Mouse (Mus musculus): ENCODE data around the gene Prkcd.

Prkcd gene

DNA sequence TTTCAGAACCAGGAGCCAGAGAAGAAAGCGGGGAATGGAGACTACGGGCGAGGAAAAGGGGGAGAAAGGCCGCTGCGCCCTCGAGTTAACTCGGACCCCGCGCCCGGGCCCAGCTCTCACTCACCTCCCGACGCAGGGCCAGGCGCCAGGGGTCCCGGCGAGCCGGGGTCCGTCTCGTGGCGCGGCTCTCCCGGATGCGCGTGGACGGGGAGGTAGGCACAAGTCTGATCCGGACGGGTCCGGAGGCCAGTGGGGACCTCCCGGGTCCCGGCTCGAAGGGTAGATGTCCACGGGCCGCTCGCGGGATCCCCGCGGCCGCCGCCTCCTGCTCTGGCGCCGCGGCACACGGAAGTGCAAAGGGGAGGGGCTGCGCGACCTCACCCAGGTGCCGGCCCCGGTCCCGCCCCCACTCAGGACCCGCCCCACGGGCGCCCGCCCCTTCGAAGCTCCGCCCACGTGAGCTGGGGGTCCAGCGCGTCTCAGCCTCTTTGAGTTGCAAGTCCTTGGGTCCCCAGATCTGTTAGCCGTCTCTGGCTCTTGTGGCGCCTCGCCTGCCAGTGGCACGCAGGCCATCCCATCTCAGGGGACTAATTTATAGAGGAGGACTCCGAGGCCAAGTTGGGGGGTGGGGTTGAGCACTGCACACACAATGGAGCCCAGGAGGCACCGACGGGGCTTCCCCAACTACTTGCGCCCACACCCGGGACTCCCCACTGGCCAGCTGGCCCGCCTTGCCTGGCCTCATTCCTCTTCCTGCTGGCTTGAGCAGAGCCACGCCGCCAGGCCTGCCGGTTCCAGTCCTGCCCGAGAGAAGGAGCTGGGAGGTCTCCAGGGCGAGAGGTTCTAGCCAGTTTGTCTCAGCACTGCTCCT is at the start of gene Prkcd:
Gene Prkcd (minus strand): TSS at position 355 of the 871 bp plus-strand sequence.
- peak; percentile 82 for DNase-seq (ENCODE audit: low read depth, low spot score)

DNA sequence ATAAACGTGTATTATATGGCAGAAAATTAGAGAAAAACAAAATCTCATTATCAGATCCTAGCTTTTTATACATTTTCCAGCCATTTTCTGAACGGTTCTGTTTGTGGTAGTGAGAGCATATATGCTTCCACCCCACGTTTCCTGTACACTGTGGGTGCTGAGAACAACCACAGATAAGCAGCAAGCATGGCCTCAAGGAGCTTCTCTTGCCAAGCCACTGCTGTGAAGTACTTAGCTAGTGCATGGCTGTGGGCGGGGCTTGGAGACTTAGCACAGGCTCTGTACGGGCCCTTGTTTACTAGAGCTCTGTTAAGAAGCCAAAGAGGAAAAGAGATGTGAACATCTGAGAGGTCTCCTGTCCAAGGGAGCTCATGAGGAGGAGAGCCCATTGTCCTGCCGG is 48.9 kb upstream of the Prkcd start:
- no peak for DNase-seq (ENCODE audit: low read depth, low spot score)

DNA sequence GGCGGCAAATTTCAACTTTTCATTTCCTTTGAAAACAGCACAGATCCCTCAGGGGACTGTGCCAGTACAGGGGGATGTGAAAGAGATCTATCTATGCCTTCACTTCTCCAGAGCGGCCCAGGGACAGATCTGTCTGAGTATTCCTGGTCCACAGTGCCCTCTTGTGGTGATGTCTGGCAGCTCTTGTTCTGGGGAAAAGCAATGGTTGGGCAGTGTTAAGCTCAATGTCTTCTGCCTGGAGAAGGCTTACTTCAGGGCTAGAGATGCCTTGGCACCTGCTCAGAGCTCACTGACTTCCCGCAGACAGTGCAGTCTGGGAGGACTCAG is 45.9 kb upstream of the Prkcd start:
- peak; percentile 87 for DNase-seq (ENCODE audit: low read depth, low spot score)

DNA sequence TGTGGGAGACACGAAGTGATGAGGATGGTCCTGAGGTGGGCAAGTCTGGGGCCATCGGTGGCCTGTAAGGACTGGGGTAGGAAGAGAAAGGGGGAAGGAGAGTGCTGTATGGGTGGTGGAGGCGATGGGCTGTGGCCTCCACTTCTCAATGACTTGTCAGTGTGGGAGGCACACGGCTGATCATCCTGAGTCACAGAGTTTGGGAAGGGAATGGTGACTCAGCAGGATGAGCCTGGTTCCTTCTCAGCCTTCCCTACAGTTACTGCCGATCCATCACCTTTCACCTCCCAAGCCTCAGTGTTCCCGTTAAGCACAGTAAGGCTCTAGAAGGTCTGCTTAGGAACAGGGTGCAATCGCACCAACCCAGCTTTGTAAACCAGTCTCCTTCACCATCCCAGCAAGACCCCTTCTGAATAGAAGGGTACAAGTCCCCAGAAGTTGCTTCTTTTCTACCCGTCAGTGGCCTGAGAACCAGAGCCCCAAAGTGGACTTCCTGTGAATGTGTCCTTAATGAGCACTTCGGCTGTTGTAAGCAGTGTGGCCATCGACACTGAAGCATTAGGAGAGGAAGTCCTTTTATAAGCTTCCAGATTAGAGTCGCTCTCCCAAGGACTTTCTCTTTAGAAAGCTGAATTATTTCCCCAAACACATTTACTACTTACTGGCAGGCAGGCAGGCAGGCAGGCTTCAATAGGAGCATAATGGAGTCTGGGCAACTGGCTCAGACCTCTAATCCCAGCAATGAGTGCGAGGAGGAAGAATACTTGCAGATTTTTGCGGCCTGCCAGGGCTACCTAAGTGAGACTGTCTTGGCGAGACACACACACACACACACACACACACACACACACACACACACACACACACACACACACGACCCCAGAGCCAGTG is 45.3 kb upstream of the Prkcd start:
- no peak for DNase-seq (ENCODE audit: low read depth, low spot score)

DNA sequence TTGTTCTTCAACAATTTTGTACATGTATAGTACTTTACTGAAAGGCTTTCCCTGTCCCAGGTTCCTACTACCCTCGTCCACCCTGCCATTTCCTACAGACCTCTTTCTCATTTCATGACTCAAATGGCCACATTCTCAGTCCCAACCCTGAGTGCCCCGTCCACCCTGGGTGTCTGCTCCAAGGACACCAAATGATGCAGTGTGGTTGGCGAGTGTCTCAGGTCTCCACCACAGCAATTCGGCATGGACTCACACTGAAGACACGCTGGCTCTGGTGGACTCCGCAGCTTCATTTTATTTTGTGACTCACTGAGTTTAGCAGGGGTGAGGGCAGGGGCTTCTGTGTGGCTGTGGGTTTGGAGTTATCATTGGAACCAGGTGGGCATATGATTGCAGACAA is 44.2 kb upstream of the Prkcd start:
- DNase-seq (ENCODE audit: low read depth, low spot score), result no peak

DNA sequence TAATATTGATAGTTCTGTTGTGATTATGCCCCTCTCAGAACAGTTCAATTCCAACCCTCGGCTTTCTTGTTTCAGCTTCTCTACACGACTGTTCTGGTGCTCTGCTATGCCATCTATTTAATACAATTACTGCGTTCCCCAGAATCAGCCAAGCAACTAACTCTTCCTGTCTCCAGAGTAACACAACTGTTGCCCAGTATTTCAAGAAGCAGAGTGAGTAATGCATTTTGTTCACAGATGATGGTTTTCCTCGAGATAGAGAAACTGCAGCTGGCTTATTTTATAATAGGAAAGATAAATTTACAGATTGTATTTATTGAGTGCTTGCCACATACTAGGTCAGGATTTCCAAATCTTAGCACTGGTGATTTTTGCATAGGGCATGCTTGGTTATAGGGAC is 40.6 kb upstream of the Prkcd start:
- DNase-seq (ENCODE audit: low read depth, low spot score), result no peak

DNA sequence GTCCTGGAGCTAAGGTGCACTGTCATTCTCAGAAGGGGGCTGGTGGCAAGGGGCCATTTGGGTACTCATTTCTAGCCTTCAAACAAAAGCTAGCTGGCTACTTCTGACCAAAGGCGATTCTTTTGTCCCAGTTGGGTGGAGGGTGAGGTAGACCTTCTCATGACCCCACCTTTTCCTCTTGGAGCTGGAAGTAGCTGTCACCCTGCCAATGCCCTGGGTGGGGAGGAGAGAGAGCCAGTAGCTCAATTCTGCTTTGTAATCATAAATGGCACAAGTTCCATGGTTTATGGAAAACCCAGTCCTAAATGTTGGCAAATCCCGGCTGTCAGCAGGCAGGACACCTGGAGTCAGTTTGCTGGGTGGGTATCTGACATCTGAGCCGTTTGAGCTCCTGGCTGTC is 40.1 kb upstream of the Prkcd start:
- no peak for DNase-seq (ENCODE audit: low read depth, low spot score)

DNA sequence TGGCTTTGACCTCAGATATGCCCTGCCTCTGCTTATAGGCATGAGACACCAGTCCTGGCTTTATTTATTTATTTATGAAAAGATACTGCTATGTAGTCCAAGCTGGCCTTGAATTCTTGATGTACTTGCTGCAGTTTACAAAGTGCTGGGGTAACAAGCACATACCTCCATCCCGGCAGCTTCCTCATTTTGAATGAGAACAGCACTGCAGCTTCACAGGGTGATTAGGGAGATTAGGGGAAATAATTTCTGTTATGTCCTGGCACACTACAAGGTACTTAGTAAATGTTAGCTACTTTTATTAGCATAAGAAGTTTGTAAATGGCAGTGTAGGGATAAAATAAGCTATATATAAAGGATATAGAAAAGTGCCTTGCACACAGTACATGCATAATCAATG is 29.5 kb upstream of the Prkcd start:
- DNase-seq (ENCODE audit: low read depth, low spot score), result no peak

DNA sequence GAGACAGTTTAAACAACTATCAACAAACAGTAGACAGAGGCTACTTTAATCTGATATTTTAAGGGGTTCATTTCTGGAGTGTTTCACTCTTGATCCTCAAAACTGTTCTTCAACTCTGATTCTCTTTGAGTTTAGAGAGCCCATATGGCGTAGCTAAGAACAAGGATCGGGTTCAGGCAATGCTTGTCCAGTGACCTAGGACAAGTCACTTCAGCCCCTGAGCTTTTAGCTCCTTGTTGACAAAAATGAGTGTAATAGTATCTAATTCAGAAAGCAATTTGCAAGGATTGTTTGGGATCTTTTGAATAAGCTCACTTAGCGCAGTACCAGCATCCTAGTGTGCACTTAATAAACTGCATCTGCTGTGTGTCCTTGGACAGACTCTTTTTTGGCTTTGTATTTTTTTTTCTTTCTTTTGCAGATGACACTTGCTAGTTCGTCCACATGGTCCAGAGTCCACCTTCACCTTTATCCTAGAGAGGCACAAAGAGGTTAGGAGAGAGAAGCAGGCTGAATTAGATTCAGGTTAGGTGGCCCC is 28.8 kb upstream of the Prkcd start:
- no peak for DNase-seq (ENCODE audit: low read depth, low spot score)

DNA sequence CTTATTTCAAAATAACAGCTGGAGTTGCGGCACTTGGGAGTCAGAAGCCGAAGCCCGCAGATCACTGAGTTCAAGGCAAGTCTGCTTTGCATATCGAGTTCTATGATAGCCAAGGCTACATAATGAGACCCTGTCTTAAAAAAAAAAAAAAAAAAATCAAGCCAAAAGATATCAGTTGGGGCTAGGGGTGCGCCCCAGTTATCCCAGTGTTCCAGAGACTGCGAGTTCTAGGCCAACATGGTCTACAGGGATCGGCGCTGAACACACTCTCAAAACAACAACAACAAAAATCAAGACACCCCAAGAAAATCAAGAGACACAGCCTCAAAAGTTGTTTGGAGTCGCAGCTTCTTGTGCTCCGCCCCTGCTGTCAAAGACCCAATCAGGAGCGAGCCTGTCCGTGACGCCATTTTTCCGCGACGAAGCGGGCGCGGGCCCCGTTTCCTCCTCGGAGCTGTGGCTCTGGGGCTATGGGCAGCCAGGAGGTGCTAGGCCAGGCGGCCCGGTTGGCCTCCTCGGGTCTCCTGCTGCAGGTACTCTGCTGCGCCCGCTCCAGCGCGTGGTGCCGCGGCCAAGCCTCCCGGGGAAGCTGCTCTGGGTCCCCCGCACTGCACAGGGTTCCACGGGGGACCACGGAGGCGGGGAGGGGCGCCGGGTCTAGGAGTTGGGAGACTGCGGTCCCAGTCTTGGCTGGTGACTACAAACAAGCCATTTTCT is 28.1 kb upstream of the Prkcd start, which contains the start of gene Rft1:
Gene Rft1 (plus strand): TSS at position 418 of the 717 bp plus-strand sequence.
- peak; percentile 98 for DNase-seq (ENCODE audit: low read depth, low spot score)

DNA sequence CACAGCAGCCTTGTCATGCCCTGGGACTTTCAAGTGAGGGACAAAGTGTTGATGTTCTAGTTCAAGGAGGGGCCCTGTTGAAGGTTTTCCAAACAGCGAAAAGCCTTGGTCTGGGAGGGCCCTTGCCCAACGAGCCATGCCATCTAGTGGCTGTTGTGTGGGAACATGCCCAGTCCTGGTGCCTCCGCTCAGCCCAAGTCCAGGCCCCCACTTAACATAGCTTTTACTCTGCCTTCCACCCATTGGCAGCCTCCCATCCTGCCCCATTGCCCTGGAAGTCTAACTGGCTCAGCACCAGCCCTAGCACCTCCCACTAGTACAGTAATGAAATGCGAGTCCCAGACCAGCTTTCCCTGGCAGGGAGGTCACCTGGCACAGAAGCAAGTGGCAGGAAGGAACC is 25.0 kb upstream of the Prkcd start:
- DNase-seq (ENCODE audit: low read depth, low spot score), result no peak

DNA sequence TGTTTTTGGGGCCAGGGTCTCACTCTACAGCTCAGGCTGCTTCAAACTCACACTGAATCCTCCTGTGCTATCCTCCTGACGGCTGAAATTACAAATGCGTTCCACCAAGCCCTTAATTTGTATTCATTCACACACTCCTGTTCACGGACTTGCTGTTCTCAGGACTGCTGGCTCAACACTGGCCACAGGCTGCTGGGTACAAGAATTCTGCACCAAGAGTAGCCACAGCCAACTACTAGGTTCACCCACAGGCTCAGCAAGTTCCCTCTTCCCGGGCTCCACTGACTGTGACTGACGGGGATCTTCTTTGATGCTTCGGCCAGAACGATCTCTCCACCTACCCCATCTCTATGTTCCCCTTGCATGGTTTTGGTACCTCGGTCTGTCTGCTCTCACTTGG is 23.7 kb upstream of the Prkcd start:
- DNase-seq (ENCODE audit: low read depth, low spot score), result no peak

DNA sequence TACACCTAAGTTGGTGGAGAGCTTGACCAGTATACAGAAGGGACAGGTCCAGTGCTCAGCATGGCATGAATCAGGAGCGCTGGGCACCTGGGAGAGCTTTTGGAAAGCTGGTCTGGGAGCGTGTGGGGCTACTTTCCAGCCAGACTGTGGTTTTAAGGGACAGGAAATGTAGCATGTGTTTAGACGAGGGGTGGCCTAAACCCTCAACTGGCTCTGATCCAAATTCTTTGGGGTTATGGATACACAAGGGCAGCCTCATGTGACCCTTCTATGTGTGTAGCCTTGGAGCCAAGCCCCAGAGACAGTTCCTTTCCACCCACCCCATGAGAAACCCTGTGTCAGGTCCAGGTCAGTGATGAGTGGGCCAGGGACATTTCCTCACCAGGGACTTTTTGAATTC is 22.5 kb upstream of the Prkcd start:
- DNase-seq (ENCODE audit: low read depth, low spot score), result no peak

DNA sequence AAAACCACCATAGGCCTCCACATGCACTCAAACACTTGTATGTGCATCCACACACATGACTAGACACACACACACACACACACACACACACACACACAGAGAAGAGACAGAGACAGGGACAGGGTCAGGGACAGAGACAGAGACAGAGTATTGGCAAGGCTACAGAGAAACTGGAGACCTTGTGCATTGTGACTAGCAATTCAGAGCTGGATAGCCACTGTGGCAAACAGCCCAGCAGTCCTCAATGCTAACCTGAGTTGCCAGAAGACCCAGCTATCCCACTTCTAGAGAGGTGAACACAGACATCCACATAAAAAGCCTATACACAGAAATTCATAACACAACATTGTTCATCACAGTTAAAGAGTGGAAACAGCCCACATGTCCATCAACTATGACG is 20.5 kb upstream of the Prkcd start:
- DNase-seq (ENCODE audit: low read depth, low spot score), result no peak

DNA sequence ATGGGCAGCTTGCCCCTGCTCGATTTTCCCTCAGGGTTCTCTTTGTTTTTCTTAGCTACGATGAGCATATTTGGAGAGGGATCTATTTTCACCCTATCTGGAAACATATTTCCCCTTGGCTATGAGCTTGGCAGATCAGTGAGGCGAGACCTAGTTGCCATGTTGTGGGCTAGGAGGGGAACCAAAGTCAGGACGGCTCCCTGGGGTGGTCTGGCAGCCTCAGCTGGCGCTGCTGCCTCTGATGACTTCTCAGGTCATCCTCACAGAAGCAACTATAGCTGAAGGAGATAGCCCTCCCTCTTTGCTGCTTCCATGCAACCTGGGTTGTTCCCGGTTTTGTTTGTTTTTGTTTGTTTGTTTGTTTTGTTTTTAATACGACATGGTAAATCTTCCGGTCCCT is 19.1 kb upstream of the Prkcd start:
- no peak for DNase-seq (ENCODE audit: low read depth, low spot score)

DNA sequence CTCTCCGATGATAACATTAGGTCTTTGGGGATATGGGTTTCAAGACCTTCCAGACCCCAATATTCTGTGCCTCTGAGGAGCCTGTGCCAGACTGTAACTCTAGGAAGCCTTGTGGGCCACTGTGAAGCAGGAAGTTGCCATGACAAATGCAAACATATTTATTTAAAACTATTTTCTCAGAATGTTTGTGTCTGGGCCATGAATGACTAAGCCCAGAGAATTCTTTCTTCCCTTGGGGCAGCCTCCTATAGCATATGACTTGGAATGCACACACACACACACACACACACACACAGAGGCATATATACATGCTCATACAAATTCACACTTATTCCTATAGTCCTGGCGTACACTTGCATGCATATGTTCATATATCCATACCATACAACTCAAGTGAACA is 18.0 kb upstream of the Prkcd start:
- DNase-seq (ENCODE audit: low read depth, low spot score), result no peak

DNA sequence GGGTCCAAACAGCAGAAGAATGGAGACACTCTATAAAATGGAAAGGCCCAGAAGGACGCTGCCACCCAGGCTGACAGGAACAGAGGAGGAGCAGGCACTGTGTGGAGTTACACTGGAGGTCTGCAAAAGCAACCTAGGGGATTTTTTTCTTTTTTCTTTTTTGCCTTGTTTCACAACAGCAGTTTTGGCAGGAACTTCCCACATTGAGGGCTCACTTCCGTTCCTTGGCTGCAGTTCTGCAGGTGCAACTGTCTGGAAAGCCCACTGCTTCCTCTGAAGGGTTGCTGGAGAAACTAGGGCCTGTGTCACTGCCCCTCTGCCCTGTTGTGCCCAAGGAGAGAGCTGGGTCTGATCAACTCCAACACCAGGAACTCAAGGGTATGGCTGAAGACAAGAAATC is 15.7 kb upstream of the Prkcd start:
- no peak for DNase-seq (ENCODE audit: low read depth, low spot score)

DNA sequence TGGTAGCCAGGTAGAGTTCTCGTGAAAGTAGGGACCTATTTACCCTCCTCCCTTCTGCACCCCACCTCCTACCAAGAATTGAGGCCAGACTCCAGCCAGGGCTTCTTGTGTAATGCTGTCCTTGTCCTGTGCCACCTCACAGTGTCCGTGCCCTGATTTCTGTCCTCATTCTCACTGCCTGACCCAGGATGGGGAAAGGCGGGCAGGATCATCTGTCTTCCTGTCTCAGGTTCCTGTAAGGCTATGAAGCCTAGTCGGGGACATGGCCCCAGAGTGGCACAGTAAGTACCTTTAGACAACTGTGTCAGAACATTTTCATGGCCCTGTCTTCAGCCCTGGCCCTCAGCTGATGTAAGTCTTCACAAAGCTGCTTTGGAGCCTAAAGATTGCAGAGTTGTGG is 12.7 kb upstream of the Prkcd start:
- no peak for DNase-seq (ENCODE audit: low read depth, low spot score)

DNA sequence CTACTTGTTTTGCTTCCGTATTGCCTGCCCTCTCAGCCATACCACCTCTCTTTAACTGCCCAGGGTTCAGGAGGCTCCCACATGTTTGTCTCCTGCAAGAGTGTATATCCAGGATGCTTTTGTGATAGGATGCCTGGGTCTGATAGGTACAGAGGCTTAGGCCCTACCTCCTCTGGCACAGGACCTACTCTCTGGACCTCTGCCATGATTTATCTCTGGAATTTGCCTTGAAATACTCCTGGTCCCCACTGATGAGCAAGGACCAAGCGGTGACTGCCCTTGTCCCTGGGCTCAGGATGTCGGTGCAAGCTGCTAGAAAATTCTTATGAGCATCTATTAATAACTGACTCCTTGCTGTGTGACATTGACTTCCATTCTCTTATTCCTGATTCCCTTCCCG is 12.0 kb upstream of the Prkcd start:
- no peak for DNase-seq (ENCODE audit: low read depth, low spot score)

DNA sequence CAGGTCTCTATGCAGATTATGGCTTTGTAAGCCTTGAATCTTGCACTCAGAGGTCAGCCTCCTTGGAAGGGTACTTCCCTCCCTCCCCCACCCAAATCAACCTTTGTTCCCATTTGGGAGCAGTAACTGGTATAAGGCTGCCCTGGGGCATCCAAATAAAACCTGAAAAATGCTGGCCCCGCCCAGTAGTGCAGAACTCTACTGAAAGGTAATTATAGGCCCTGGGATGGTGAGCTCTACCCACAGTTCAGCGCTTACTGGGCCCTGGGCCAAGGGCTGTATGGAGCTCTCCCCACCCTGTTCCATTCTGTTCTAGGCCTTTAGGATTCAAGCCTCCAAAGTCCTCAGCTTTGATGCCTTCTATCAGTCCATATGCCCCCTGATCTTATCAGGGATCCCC is 11.1 kb upstream of the Prkcd start:
- DNase-seq (ENCODE audit: low read depth, low spot score), result peak; percentile 36

DNA sequence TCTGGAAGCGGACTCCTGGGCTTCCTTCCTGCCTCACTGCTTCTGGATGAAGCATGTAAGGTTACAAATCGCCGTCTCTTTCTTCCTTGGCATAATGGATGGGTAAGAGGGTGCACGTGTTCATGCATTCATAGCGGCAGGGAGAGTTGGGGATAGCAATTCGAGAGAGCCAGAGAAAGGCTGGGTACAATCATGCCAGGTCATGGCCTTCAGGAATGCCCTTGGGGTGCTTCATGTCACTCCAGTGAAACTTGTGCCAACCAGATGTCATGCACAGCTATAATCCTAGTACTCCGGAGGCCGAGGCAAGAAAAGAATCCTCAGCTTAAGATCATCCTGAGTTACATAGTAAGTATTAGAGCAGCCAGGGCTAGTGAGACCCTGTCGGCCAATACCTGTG is 10.5 kb upstream of the Prkcd start:
- DNase-seq (ENCODE audit: low read depth, low spot score), result no peak
